Mouse (Mus musculus): ENCODE measurements around the gene Sept12.

Gene Sept12

GRCm38 (mm10) chr16:4937351-4938190, 60.1 kb downstream of the Sept12 start:
- DNase-seq (ENCODE audit: low read depth, low spot score) = no peak
